Mouse (Mus musculus): ENCODE measurements around the gene Htra1. TPM values are rescaled to one million over a fixed set of nuclear protein-coding genes. Genes with fewer than 3 reads are reported as not detected.

The Htra1 gene
- polyA plus RNA-seq, 1 experiment from 2014 or later, result 15.8 TPM

DNA sequence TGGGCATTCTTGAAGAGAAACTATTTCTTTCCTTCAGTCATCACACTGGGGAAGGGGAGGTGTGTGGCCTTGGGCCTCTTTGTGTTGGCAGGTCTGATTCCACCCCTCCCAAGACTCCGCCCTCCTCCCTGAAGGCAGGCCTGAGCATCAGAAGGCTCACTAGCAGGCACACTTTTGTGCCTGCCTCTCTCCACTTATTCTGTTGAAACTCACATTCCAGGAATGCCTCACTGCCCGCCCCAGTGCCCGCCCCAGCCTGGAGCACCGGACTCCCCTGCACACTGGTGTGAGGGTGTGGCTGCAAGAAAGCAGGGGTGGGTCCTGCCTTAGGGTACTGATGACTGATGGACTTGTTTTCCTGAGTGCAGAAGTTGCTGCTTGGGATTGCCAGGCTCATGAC is 46.5 kb downstream of the Htra1 start:
- H3K4me1 ChIP-seq (ENCODE audit: control insufficient read depth, insufficient read depth, low read length), result peaks cover 6% of the 10 kb centered on the region
- peak; percentile 64; the same call in 1 of the 2 replicates for ATAC-seq
- WGBS, result 30% methylated on average over 4 of the region's 4 CpGs
- H3K4me2 ChIP-seq (ENCODE audit: low read depth, low read length), result no peak overlapping the region
- H3K9ac ChIP-seq (ENCODE audit: low read depth, low read length), result no peak overlapping the region
- no peak overlapping the region for H3K27ac ChIP-seq (ENCODE audit: low read length)
- H3K9me3 ChIP-seq (ENCODE audit: control insufficient read depth, low read length), result no peaks in the 10 kb centered on the region
- no peak overlapping the region for H3K4me3 ChIP-seq (ENCODE audit: low read length)
- H3K27me3 ChIP-seq (replicated peaks; ENCODE audit: control insufficient read depth, insufficient read depth, low read length), result no peaks in the 10 kb centered on the region
- H3K36me3 ChIP-seq (ENCODE audit: control insufficient read depth, insufficient read depth, low read length), result no peaks in the 10 kb centered on the region

DNA sequence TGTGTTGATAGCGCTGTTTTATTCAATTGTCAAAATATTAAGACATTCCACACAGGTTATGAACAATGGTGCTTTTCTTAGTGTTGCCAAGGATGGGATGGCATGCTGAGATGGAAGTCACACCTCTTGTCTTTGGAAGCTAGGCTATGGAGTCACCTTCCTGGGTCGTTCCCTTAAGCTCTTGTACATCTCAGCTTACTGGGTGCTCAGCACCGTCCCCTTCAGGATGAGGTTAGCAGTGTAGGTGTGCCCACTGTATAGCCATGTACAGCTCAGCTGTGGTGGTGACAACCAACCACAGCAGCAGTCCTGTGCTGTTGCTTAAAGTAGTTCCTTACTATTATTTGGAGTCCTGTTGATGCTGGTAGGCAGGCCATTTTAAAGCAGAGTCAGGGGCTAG is 47.0 kb downstream of the Htra1 start:
- peaks cover 1% of the 10 kb centered on the region; the same call in 1 of the 2 replicates for H3K4me1 ChIP-seq (ENCODE audit: control insufficient read depth, insufficient read depth, low read length)
- H3K27ac ChIP-seq (ENCODE audit: low read length), result no peak overlapping the region
- H3K4me2 ChIP-seq (ENCODE audit: low read depth, low read length), result no peak overlapping the region
- 75% methylated on average over 3 of the region's 3 CpGs for WGBS
- no peaks in the 10 kb centered on the region for H3K9me3 ChIP-seq (ENCODE audit: control insufficient read depth, low read length)
- H3K9ac ChIP-seq (ENCODE audit: low read depth, low read length), result no peak overlapping the region
- no peak overlapping the region for H3K4me3 ChIP-seq (ENCODE audit: low read length)
- H3K27me3 ChIP-seq (replicated peaks; ENCODE audit: control insufficient read depth, insufficient read depth, low read length), result no peaks in the 10 kb centered on the region
- H3K36me3 ChIP-seq (ENCODE audit: control insufficient read depth, insufficient read depth, low read length), result no peaks in the 10 kb centered on the region
- ATAC-seq, result no peak

DNA sequence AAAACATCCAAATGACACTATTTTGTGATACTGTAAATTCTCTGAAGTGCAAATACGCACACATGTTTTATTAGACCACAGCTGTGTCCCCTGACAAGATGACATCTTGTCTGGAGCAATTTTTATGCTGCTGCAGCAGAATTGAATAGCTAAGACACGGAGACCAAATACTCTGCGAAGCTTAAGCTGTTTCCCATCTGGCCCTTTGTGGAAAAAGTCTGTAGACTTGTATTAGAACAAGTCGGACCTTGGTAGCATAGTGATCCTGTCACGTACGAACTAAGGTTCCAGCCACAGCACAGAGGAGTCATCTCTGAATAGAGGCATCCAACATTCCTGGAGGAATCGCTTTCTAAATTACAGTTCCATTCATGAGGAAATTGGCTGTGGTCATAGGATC is 48.4 kb downstream of the Htra1 start:
- 75% methylated on average over 7 of the region's 7 CpGs for WGBS
- 0 out of 2 replicates have a peak, but pooled peaks cover 2% of the 10 kb centered on the region for H3K4me1 ChIP-seq (ENCODE audit: control insufficient read depth, insufficient read depth, low read length)
- ATAC-seq, result no peak
- H3K27ac ChIP-seq (ENCODE audit: low read length), result no peak overlapping the region
- H3K9ac ChIP-seq (ENCODE audit: low read depth, low read length), result no peak overlapping the region
- no peak overlapping the region for H3K4me3 ChIP-seq (ENCODE audit: low read length)
- H3K36me3 ChIP-seq (ENCODE audit: control insufficient read depth, insufficient read depth, low read length), result no peaks in the 10 kb centered on the region
- H3K9me3 ChIP-seq (ENCODE audit: control insufficient read depth, low read length), result no peaks in the 10 kb centered on the region
- H3K4me2 ChIP-seq (ENCODE audit: low read depth, low read length), result no peak overlapping the region
- H3K27me3 ChIP-seq (replicated peaks; ENCODE audit: control insufficient read depth, insufficient read depth, low read length), result no peaks in the 10 kb centered on the region

DNA sequence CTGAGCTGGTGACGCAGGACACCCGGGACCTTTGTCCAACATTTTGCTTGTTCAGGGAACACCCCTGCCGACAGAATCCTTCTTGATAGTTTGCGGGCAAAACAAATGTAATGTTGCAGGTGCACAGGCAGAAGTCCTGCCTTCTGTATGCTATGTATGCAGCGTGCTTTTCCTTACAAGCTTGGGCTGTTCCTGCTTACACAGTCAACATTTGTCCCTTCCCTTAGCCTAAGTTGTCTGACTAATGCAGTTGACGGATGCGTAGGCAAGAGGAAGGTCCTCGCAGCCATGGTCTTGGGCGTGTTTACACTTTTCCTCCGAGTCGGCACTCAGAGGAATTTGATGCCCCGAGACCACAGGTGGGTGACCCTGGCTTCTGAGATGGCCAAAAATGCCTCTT is 49.3 kb downstream of the Htra1 start:
- H3K9ac ChIP-seq (ENCODE audit: low read depth, low read length), result no peak overlapping the region
- no peaks in the 10 kb centered on the region for H3K9me3 ChIP-seq (ENCODE audit: control insufficient read depth, low read length)
- H3K27me3 ChIP-seq (replicated peaks; ENCODE audit: control insufficient read depth, insufficient read depth, low read length), result no peaks in the 10 kb centered on the region
- 72% methylated on average over 12 of the region's 12 CpGs for WGBS
- no peak overlapping the region for H3K27ac ChIP-seq (ENCODE audit: low read length)
- H3K4me2 ChIP-seq (ENCODE audit: low read depth, low read length), result no peak overlapping the region
- H3K4me3 ChIP-seq (ENCODE audit: low read length), result no peak overlapping the region
- H3K4me1 ChIP-seq (ENCODE audit: control insufficient read depth, insufficient read depth, low read length), result 0 out of 2 replicates have a peak, but pooled peaks cover 2% of the 10 kb centered on the region
- no peak for ATAC-seq
- no peaks in the 10 kb centered on the region for H3K36me3 ChIP-seq (ENCODE audit: control insufficient read depth, insufficient read depth, low read length)

DNA sequence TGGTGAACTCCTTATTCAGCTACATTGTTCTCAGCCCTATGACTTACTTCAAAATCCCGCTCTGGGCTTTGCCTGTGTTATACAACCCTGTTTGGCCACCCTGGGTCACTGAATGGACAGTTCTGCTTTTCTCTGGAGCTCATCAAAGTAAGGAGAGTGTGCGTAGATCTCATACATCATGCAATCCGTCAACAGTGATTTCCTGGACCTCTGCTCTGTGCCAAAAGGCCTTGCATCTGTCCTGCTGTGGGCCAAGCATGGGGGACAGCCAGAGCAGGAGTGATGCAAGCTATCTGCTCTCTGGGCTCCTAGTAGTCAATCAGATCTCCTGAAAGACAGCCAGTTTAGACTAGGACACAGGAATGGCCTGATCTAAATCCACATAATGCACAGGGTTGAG is 49.8 kb downstream of the Htra1 start:
- Histone ChIP-seq H3K36me3 (ENCODE audit: control insufficient read depth, insufficient read depth, low read length) (no peaks in the 10 kb centered on the region), H3K27me3 (replicated peaks; ENCODE audit: control insufficient read depth, insufficient read depth, low read length) (no peaks in the 10 kb centered on the region), H3K9me3 (ENCODE audit: control insufficient read depth, low read length) (no peaks in the 10 kb centered on the region), H3K4me3 (ENCODE audit: low read length) (no peak overlapping the region), H3K4me1 (ENCODE audit: control insufficient read depth, insufficient read depth, low read length) (0 out of 2 replicates have a peak, but pooled peaks cover 2% of the 10 kb centered on the region), H3K27ac (ENCODE audit: low read length) (no peak overlapping the region), H3K9ac (ENCODE audit: low read depth, low read length) (no peak overlapping the region), H3K4me2 (ENCODE audit: low read depth, low read length) (no peak overlapping the region)
- ATAC-seq, result no peak
- 59% methylated on average over 3 of the region's 3 CpGs for WGBS

DNA sequence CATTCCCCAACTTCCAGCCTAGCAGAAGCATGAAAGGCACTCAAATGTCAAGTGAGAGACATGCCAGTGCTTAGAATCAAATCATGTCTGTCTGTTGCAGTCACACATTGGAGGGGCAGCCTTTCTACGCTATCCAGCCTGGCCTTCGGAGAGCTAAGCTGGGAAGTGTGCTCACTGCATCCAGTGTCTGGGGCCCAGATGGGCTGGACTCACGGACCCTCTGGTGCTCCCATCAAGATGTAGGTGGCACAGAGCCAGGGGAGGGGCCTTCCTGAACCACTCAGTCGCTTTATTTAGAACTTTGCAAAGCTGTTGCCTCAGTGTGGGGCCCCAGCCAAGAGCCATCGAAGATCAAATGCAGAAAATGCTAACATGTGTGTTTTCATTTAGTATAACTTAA is 52.2 kb downstream of the Htra1 start:
- H3K27ac ChIP-seq (ENCODE audit: low read length), result no peak overlapping the region
- no peak overlapping the region for H3K9ac ChIP-seq (ENCODE audit: low read depth, low read length)
- H3K36me3 ChIP-seq (ENCODE audit: control insufficient read depth, insufficient read depth, low read length), result no peaks in the 10 kb centered on the region
- H3K9me3 ChIP-seq (ENCODE audit: control insufficient read depth, low read length), result no peaks in the 10 kb centered on the region
- 0 out of 2 replicates have a peak, but pooled peaks cover 2% of the 10 kb centered on the region for H3K4me1 ChIP-seq (ENCODE audit: control insufficient read depth, insufficient read depth, low read length)
- WGBS, result 53% methylated on average over 5 of the region's 5 CpGs
- H3K4me2 ChIP-seq (ENCODE audit: low read depth, low read length), result no peak overlapping the region
- H3K4me3 ChIP-seq (ENCODE audit: low read length), result no peak overlapping the region
- no peak for ATAC-seq
- H3K27me3 ChIP-seq (replicated peaks; ENCODE audit: control insufficient read depth, insufficient read depth, low read length), result no peaks in the 10 kb centered on the region

DNA sequence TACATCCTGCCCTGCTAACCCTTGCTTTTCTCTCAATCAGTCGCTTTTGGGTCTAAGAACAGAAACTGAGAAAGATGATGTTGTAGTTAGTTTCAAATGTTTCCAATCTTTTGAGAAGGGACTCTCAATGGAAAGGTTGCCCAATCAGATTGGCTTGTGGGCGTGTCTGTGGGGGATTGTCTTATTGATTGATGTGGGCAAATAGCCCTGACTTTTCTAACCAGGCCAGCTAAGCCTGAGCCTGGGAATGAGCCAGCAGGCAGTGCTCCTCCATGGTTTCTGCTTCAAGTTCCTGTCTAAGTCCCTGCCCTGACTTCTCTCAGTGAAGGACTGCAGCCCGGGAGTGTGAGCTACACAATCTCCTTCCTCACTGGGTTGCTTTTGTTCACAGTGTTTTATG is 53.5 kb downstream of the Htra1 start:
- Histone ChIP-seq H3K4me1 (ENCODE audit: control insufficient read depth, insufficient read depth, low read length) (0 out of 2 replicates have a peak, but pooled peaks cover 2% of the 10 kb centered on the region), H3K27ac (ENCODE audit: low read length) (no peak overlapping the region), H3K36me3 (ENCODE audit: control insufficient read depth, insufficient read depth, low read length) (no peaks in the 10 kb centered on the region), H3K4me3 (ENCODE audit: low read length) (no peak overlapping the region), H3K27me3 (replicated peaks; ENCODE audit: control insufficient read depth, insufficient read depth, low read length) (no peaks in the 10 kb centered on the region), H3K9ac (ENCODE audit: low read depth, low read length) (no peak overlapping the region), H3K4me2 (ENCODE audit: low read depth, low read length) (no peak overlapping the region), H3K9me3 (ENCODE audit: control insufficient read depth, low read length) (no peaks in the 10 kb centered on the region)
- ATAC-seq, result no peak
- WGBS, result 69% methylated on average over 3 of the region's 3 CpGs

DNA sequence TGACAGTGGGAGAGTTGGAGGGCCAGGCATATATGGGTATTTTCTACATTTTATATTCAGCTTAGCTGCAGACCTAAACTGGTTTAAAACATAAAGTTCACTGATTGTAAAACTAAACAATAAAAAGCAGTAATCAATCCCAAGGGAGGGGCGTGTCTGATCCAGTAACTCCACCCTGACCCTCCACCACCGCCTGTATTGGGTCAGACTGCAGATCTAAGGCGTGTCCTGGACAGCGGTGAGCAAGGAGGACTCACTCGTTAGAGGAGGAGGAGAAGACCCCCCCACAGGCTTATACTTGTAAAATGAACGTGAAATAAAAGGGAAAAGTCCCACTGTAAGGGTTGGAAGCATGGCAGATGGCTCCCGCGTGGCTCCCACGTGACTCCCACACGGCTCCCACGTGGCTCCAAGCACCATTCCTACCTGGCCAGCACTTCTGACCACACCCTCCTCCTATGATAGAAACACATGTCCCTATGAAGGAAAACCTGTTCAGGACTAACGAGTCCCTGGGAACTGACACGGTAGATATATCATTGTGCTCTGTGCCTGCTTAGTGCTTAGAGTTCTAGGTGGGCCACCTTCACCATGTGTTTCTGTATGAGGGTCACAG is 55.4 kb downstream of the Htra1 start:
- 0 out of 2 replicates have a peak overlapping the region, but pooled peaks have one; percentile 7 for H3K27ac ChIP-seq (ENCODE audit: low read length)
- no peak overlapping the region for H3K4me3 ChIP-seq (ENCODE audit: low read length)
- H3K4me1 ChIP-seq (ENCODE audit: control insufficient read depth, insufficient read depth, low read length), result 0 out of 2 replicates have a peak, but pooled peaks cover 2% of the 10 kb centered on the region
- no peak overlapping the region for H3K9ac ChIP-seq (ENCODE audit: low read depth, low read length)
- peak; percentile 79 for ATAC-seq
- H3K9me3 ChIP-seq (ENCODE audit: control insufficient read depth, low read length), result no peaks in the 10 kb centered on the region
- no peaks in the 10 kb centered on the region for H3K36me3 ChIP-seq (ENCODE audit: control insufficient read depth, insufficient read depth, low read length)
- H3K4me2 ChIP-seq (ENCODE audit: low read depth, low read length), result no peak overlapping the region; the same call in 1 of the 2 replicates
- H3K27me3 ChIP-seq (replicated peaks; ENCODE audit: control insufficient read depth, insufficient read depth, low read length), result no peaks in the 10 kb centered on the region
- 67% methylated on average over 13 of the region's 13 CpGs for WGBS

DNA sequence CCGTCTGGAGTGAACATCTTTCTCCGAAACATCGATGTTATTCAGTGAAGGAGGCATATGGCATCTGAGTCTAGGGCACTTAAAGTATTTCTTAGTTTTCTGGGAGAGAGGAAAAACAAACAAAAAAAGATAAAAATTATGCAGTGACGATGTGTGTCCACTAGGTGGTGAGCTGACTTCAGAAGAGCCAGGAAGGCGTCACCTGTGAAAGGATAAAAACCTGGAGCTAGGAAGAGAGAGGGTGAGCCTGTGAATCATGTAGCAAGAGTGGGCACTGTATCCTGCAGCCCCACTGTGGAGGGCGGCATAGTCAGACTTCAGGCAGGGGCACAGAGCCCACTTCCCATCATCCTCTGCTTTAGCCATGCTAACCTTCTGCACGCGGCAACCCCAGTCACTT is 58.0 kb downstream of the Htra1 start:
- WGBS, result 50% methylated on average over 8 of the region's 8 CpGs
- Histone ChIP-seq H3K4me1 (ENCODE audit: control insufficient read depth, insufficient read depth, low read length) (no peaks in the 10 kb centered on the region), H3K4me2 (ENCODE audit: low read depth, low read length) (no peak overlapping the region), H3K9ac (ENCODE audit: low read depth, low read length) (no peak overlapping the region), H3K27ac (ENCODE audit: low read length) (no peak overlapping the region), H3K36me3 (ENCODE audit: control insufficient read depth, insufficient read depth, low read length) (no peaks in the 10 kb centered on the region), H3K27me3 (replicated peaks; ENCODE audit: control insufficient read depth, insufficient read depth, low read length) (no peaks in the 10 kb centered on the region), H3K4me3 (ENCODE audit: low read length) (no peak overlapping the region), H3K9me3 (ENCODE audit: control insufficient read depth, low read length) (no peaks in the 10 kb centered on the region)
- no peak for ATAC-seq
